13 mouse cellular contexts compared by ENCODE assay signal in genomic region chr12:30698256-30698655, GRCm38 (mm10).
DNase-seq lines count a peak whose midpoint lies in the region; TF ChIP-seq lines count a peak whose summit lies in the region.
"Had no signal": no experiment of that assay in that cellular context is flagged by ENCODE, and none has a peak within 500 bp of the region (broad histone marks: within the 10 kb centered on the region; RNA-seq: fewer than 3 reads in every experiment).

No protein-coding gene starts in this region.

- intact Hi-C loops in left cerebral cortex, adult 2 months (cut with DNase I), result no loop called here

- no peak overlapping the region for H3K4me3 ChIP-seq in left cerebral cortex, adult 2 months
- H3K4me3 ChIP-seq: heart, embryonic 15.5 days; limb, embryonic 15.5 days; neural tube, embryonic 15.5 days had no signal

- peak; percentile 4 for DNase-seq in lung, postnatal 10 days
- no peak for DNase-seq in lung, postnatal 25 days (ENCODE audit: low spot score)
- peak; percentile 14 to 19 for DNase-seq in frontal cortex, postnatal 25 days (ENCODE audit: low spot score in 2 of 2)
- peak; percentile 31 to 46 for DNase-seq in left cerebral cortex, adult 2 months (ENCODE audit: extremely low spot score in 1 of 2, low spot score in 2 of 2)
- DNase-seq in right cerebral cortex, postnatal 36 days (ENCODE audit: low spot score in 2 of 2), result peak; percentile 46 to 77
- no peak for DNase-seq in embryo, embryonic 9.5 days (ENCODE audit: extremely low spot score)
- DNase-seq in urinary bladder, postnatal 10 days (ENCODE audit: low spot score), result no peak
- DNase-seq: cerebellum, adult 8-10 months; kidney, postnatal 36 days; lung, adult 18-20 months had no signal

- TF ChIP-seq CTCF in left cerebral cortex, adult 2 months (IDR thresholded peaks at IDR 0.05), result no peak

- no peak overlapping the region for H3K27ac ChIP-seq in left cerebral cortex, adult 2 months
- H3K27ac ChIP-seq: heart, embryonic 15.5 days; limb, embryonic 15.5 days; neural tube, embryonic 15.5 days had no signal

Comparison
In these comparisons a context has a peak if more than half of its experiments do, and no peak if none do; other contexts are left out.
1. DNase-seq: peak in lung, postnatal 10 days (single experiment), frontal cortex, postnatal 25 days (2 of 2), left cerebral cortex, adult 2 months (2 of 2) and right cerebral cortex, postnatal 36 days (2 of 2); none in lung, postnatal 25 days (single experiment), embryo, embryonic 9.5 days (single experiment) and urinary bladder, postnatal 10 days (single experiment).